Mouse (Mus musculus): Measurements from ENCODE around the gene Cavin1. TPM values are rescaled to one million over a fixed set of nuclear protein-coding genes. Genes with fewer than 3 reads are reported as not detected.

The Cavin1 gene
- total and polyA plus RNA-seq, 2 experiments from 2014 or later = 305 to 442 TPM

- peaks cover 52% of the 10 kb centered on the region for H3K36me3 ChIP-seq (replicated peaks; ENCODE audit: control insufficient read depth, insufficient read depth, low read length)
Measured at GRCm38 (mm10) chr11:100960540-100960939, 10.1 kb downstream of the Cavin1 start.

GRCm38 (mm10) chr11:100959826-100960225 lies 10.9 kb downstream of the Cavin1 start:
- peak; percentile 42 for DNase-seq (ENCODE audit: low spot score)
- no peak overlapping the region for H3K9ac ChIP-seq (replicated peaks; ENCODE audit: low read depth, low read length)
- 27% methylated on average over 3 of the region's 3 CpGs for WGBS

More at GRCm38 (mm10) chr11:100960540-100960939, 10.1 kb downstream of the Cavin1 start:
- Histone ChIP-seq H3K4me3 (ENCODE audit: low read depth, low read length) (no peak overlapping the region), H3K4me1 (ENCODE audit: control insufficient read depth, insufficient read depth) (peaks cover 50% of the 10 kb centered on the region), H3K27me3 (ENCODE audit: control insufficient read depth, insufficient read depth, low read length) (no peaks in the 10 kb centered on the region), H3K9ac (replicated peaks; ENCODE audit: low read depth, low read length) (no peak overlapping the region), H3K9me3 (replicated peaks; ENCODE audit: control insufficient read depth, low read length) (no peaks in the 10 kb centered on the region), H3K27ac (ENCODE audit: low read depth) (peak overlapping the region; percentile 98), H3K4me2 (ENCODE audit: low read depth, low read length) (peak overlapping the region; percentile 36)
- 11% methylated on average over 6 of the region's 6 CpGs for WGBS
- peak; percentile 50; the same call in 1 of the 2 replicates for TF ChIP-seq EP300 (IDR thresholded peaks at IDR 0.05; ENCODE audit: low read depth)
- TF ChIP-seq CTCF (IDR thresholded peaks at IDR 0.05; ENCODE audit: low read depth) = no peak
- DNase-seq (ENCODE audit: low spot score) (peak; percentile 85), ATAC-seq (ENCODE audit: insufficient read depth, low read depth) (peak; percentile 69)

GRCm38 (mm10) chr11:100959464-100959810 lies 11.2 kb downstream of the Cavin1 start:
- no peaks in the 10 kb centered on the region for H3K27me3 ChIP-seq (ENCODE audit: control insufficient read depth, insufficient read depth, low read length)
- peak overlapping the region; percentile 98; the same call in 1 of the 2 replicates for H3K27ac ChIP-seq (ENCODE audit: low read depth)
- no peaks in the 10 kb centered on the region for H3K9me3 ChIP-seq (replicated peaks; ENCODE audit: control insufficient read depth, low read length)
- whole genome bisulfite sequencing = 7% methylated on average over 14 of the region's 14 CpGs
- peaks cover 39% of the 10 kb centered on the region for H3K4me1 ChIP-seq (ENCODE audit: control insufficient read depth, insufficient read depth)
- peak overlapping the region; percentile 17; the same call in 1 of the 2 replicates for H3K4me3 ChIP-seq (ENCODE audit: low read depth, low read length)
- H3K4me2 ChIP-seq (ENCODE audit: low read depth, low read length) = peak overlapping the region; percentile 36
- DNase-seq (ENCODE audit: low spot score) = peak; percentile 83
- TF ChIP-seq CTCF (IDR thresholded peaks at IDR 0.05; ENCODE audit: low read depth) = peak; percentile 60
- no peak for TF ChIP-seq EP300 (IDR thresholded peaks at IDR 0.05; ENCODE audit: low read depth)
- peaks cover 46% of the 10 kb centered on the region for H3K36me3 ChIP-seq (replicated peaks; ENCODE audit: control insufficient read depth, insufficient read depth, low read length)
- H3K9ac ChIP-seq (replicated peaks; ENCODE audit: low read depth, low read length) = no peak overlapping the region
- ATAC-seq (ENCODE audit: insufficient read depth, low read depth) = no peak

More at GRCm38 (mm10) chr11:100959826-100960225, 10.9 kb downstream of the Cavin1 start:
- H3K36me3 ChIP-seq (replicated peaks; ENCODE audit: control insufficient read depth, insufficient read depth, low read length) = peaks cover 50% of the 10 kb centered on the region
- H3K4me1 ChIP-seq (ENCODE audit: control insufficient read depth, insufficient read depth) = peaks cover 43% of the 10 kb centered on the region
- no peaks in the 10 kb centered on the region for H3K9me3 ChIP-seq (replicated peaks; ENCODE audit: control insufficient read depth, low read length)
- peak overlapping the region; percentile 98 for H3K27ac ChIP-seq (ENCODE audit: low read depth)
- H3K27me3 ChIP-seq (ENCODE audit: control insufficient read depth, insufficient read depth, low read length) = no peaks in the 10 kb centered on the region
- ATAC-seq (ENCODE audit: insufficient read depth, low read depth) = no peak
- TF ChIP-seq EP300 (IDR thresholded peaks at IDR 0.05; ENCODE audit: low read depth) = no peak
- TF ChIP-seq CTCF (IDR thresholded peaks at IDR 0.05; ENCODE audit: low read depth) = no peak
- H3K4me3 ChIP-seq (ENCODE audit: low read depth, low read length) = peak overlapping the region; percentile 17; the same call in 1 of the 2 replicates
- peak overlapping the region; percentile 36 for H3K4me2 ChIP-seq (ENCODE audit: low read depth, low read length)

GRCm38 (mm10) chr11:100958613-100959463 lies 11.8 kb downstream of the Cavin1 start:
- Histone ChIP-seq H3K36me3 (replicated peaks; ENCODE audit: control insufficient read depth, insufficient read depth, low read length) (peaks cover 40% of the 10 kb centered on the region), H3K27ac (ENCODE audit: low read depth) (no peak overlapping the region), H3K4me2 (ENCODE audit: low read depth, low read length) (peak overlapping the region; percentile 36), H3K9ac (replicated peaks; ENCODE audit: low read depth, low read length) (no peak overlapping the region), H3K4me1 (ENCODE audit: control insufficient read depth, insufficient read depth) (peaks cover 33% of the 10 kb centered on the region), H3K27me3 (ENCODE audit: control insufficient read depth, insufficient read depth, low read length) (no peaks in the 10 kb centered on the region), H3K4me3 (ENCODE audit: low read depth, low read length) (no peak overlapping the region), H3K9me3 (replicated peaks; ENCODE audit: control insufficient read depth, low read length) (no peaks in the 10 kb centered on the region)
- DNase-seq (ENCODE audit: low spot score) (no peak), ATAC-seq (ENCODE audit: insufficient read depth, low read depth) (no peak)
- no peak for TF ChIP-seq EP300 (IDR thresholded peaks at IDR 0.05; ENCODE audit: low read depth)
- no peak for TF ChIP-seq CTCF (IDR thresholded peaks at IDR 0.05; ENCODE audit: low read depth)
- 52% methylated on average over 75 of the region's 76 CpGs for WGBS

- DNase-seq (ENCODE audit: low spot score) = no peak
- no peak for ATAC-seq (ENCODE audit: insufficient read depth, low read depth)
- TF ChIP-seq CTCF (IDR thresholded peaks at IDR 0.05; ENCODE audit: low read depth) = no peak
- no peak for TF ChIP-seq EP300 (IDR thresholded peaks at IDR 0.05; ENCODE audit: low read depth)
- no peak overlapping the region for H3K4me2 ChIP-seq (ENCODE audit: low read depth, low read length)
- WGBS = 43% methylated on average over 6 of the region's 6 CpGs
- no peaks in the 10 kb centered on the region for H3K9me3 ChIP-seq (replicated peaks; ENCODE audit: control insufficient read depth, low read length)
- peaks cover 40% of the 10 kb centered on the region for H3K36me3 ChIP-seq (replicated peaks; ENCODE audit: control insufficient read depth, insufficient read depth, low read length)
- H3K9ac ChIP-seq (replicated peaks; ENCODE audit: low read depth, low read length) = no peak overlapping the region
- no peak overlapping the region for H3K4me3 ChIP-seq (ENCODE audit: low read depth, low read length)
- H3K27me3 ChIP-seq (ENCODE audit: control insufficient read depth, insufficient read depth, low read length) = no peaks in the 10 kb centered on the region
- peaks cover 26% of the 10 kb centered on the region for H3K4me1 ChIP-seq (ENCODE audit: control insufficient read depth, insufficient read depth)
- H3K27ac ChIP-seq (ENCODE audit: low read depth) = peak overlapping the region; percentile 12; the same call in 1 of the 2 replicates
Measured at GRCm38 (mm10) chr11:100957915-100958469, 12.7 kb downstream of the Cavin1 start.

All from heart, postnatal 0 days (tissue).